Comparison of ENCODE assay signal across 7 mouse cellular contexts in the genomic region with DNA sequence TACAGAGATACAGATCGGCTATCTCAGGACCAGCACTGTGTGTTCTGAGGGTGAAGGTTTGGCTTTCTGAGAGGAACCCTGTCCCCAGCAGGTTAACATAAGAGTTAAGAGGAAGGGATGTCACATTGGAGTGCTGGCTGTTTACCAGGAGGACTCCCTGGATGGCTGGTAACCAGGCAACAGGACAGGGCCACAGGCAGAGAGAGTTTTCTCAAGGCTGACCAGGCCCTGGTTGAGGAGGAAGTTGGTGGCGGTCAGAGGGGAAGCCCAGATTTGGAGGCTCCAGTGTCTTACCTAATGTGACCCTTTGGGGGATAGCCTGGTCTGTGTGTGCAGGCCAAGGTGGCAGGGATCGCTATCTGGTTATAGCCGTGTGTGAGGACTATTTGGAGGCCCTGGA. TPM values are rescaled to one million over a fixed set of nuclear protein-coding genes. Genes with fewer than 3 reads are reported as not detected.
DNase-seq lines count a peak whose midpoint lies in the region; ATAC-seq and TF ChIP-seq lines count a peak whose summit lies in the region.

No protein-coding gene starts in this region.

- H3K9me3 ChIP-seq in forebrain, embryonic 10.5 days, result no peaks in the 10 kb centered on the region
- H3K9me3 ChIP-seq in hindbrain, embryonic 12.5 days (replicated peaks), result no peaks in the 10 kb centered on the region
- no peaks in the 10 kb centered on the region for H3K9me3 ChIP-seq in liver, embryonic 15.5 days (replicated peaks)

- no peak for TF ChIP-seq POLR2A in olfactory bulb, adult 2 months (IDR thresholded peaks at IDR 0.05; ENCODE audit: insufficient read depth, low read depth, low read length)

- peak overlapping the region; percentile 72 for H3K4me2 ChIP-seq in hindbrain, embryonic 12.5 days (replicated peaks)
- H3K4me2 ChIP-seq in liver, embryonic 15.5 days, result peak overlapping the region; percentile 88

- no peak for TF ChIP-seq CTCF in C2C12 (IDR thresholded peaks at IDR 0.05; ENCODE audit: control insufficient read depth, insufficient read depth, insufficient read length)
- TF ChIP-seq CTCF in olfactory bulb, adult 2 months (IDR thresholded peaks at IDR 0.05; ENCODE audit: insufficient read depth, low read depth, low read length), result no peak

- H3K36me3 ChIP-seq in C2C12 (ENCODE audit: control insufficient read depth, insufficient read depth), result peaks cover 26% of the 10 kb centered on the region
- H3K36me3 ChIP-seq in forebrain, embryonic 10.5 days (replicated peaks), result peaks cover 72% of the 10 kb centered on the region
- peaks cover 27% of the 10 kb centered on the region for H3K36me3 ChIP-seq in hindbrain, embryonic 12.5 days
- H3K36me3 ChIP-seq in liver, embryonic 15.5 days (replicated peaks), result peaks cover 24% of the 10 kb centered on the region

- no peak overlapping the region for H3K4me3 ChIP-seq in C2C12 (ENCODE audit: insufficient read depth, poor library complexity, severe bottlenecking)
- H3K4me3 ChIP-seq in forebrain, embryonic 10.5 days, result peak overlapping the region; percentile 65
- peak overlapping the region; percentile 10 for H3K4me3 ChIP-seq in hindbrain, embryonic 12.5 days
- H3K4me3 ChIP-seq in liver, embryonic 15.5 days (replicated peaks), result peak overlapping the region; percentile 81
- peak overlapping the region; percentile 70 for H3K4me3 ChIP-seq in olfactory bulb, adult 2 months (ENCODE audit: insufficient read depth, low read depth, low read length)

- H3K9ac ChIP-seq in hindbrain, embryonic 12.5 days, result peak overlapping the region; percentile 55; the same call in 1 of the 2 replicates
- no peak overlapping the region; the same call in 1 of the 2 replicates for H3K9ac ChIP-seq in liver, embryonic 15.5 days

- DNase-seq in 416B (ENCODE audit: low read depth), result peak; percentile 82
- DNase-seq in forebrain, embryonic 10.5 days (ENCODE audit: extremely low spot score, low spot score), result no peak
- DNase-seq in frontal cortex, postnatal 14 days (ENCODE audit: low spot score in 2 of 2), result no peak

- H3K79me2 ChIP-seq in C2C12 (ENCODE audit: control insufficient read depth, insufficient read depth), result peaks cover 34% of the 10 kb centered on the region

- ATAC-seq in hindbrain, embryonic 12.5 days (ENCODE audit: low FRiP score), result no peak
- ATAC-seq in liver, embryonic 15.5 days (ENCODE audit: insufficient read depth), result no peak

- peak overlapping the region; percentile 29 for H3ac ChIP-seq in C2C12 (ENCODE audit: control insufficient read depth, insufficient read length, low read depth)

- WGBS in forebrain, embryonic 10.5 days, result 94% methylated on average over 4 of the region's 4 CpGs
- 90% methylated on average over 4 of the region's 4 CpGs for WGBS in hindbrain, embryonic 12.5 days
- WGBS in liver, embryonic 15.5 days (ENCODE audit: insufficient replicate concordance), result 45% methylated on average over 4 of the region's 4 CpGs
- 41% methylated on average over 4 of the region's 4 CpGs for WGBS in olfactory bulb, adult 2 months

- H3K27ac ChIP-seq in forebrain, embryonic 10.5 days, result peak overlapping the region; percentile 40; the same call in 1 of the 2 replicates
- peak overlapping the region; percentile 48 for H3K27ac ChIP-seq in hindbrain, embryonic 12.5 days
- H3K27ac ChIP-seq in liver, embryonic 15.5 days (replicated peaks), result no peak overlapping the region
- H3K27ac ChIP-seq in olfactory bulb, adult 2 months (ENCODE audit: insufficient read depth, low read depth, low read length), result peak overlapping the region; percentile 84

- H3K27me3 ChIP-seq in C2C12 (ENCODE audit: control insufficient read depth, insufficient read depth, insufficient read length), result no peaks in the 10 kb centered on the region
- no peaks in the 10 kb centered on the region for H3K27me3 ChIP-seq in forebrain, embryonic 10.5 days (ENCODE audit: poor library complexity, severe bottlenecking)
- no peaks in the 10 kb centered on the region for H3K27me3 ChIP-seq in hindbrain, embryonic 12.5 days
- H3K27me3 ChIP-seq in liver, embryonic 15.5 days, result no peaks in the 10 kb centered on the region

- peaks cover 10% of the 10 kb centered on the region for H3K79me3 ChIP-seq in C2C12 (ENCODE audit: low read depth)

- peaks cover 58% of the 10 kb centered on the region for H3K4me1 ChIP-seq in forebrain, embryonic 10.5 days
- peaks cover 46% of the 10 kb centered on the region for H3K4me1 ChIP-seq in hindbrain, embryonic 12.5 days
- H3K4me1 ChIP-seq in liver, embryonic 15.5 days (replicated peaks), result peaks cover 65% of the 10 kb centered on the region
- peaks cover 40% of the 10 kb centered on the region for H3K4me1 ChIP-seq in olfactory bulb, adult 2 months (ENCODE audit: control insufficient read depth, insufficient read depth, low read length)

TF ChIP-seq in C2C12, 6 proteins besides CTCF, POLR2A, EP300 and RAD21:
- TF ChIP-seq CEBPB (IDR thresholded peaks at IDR 0.05; ENCODE audit: low read depth), result no peak
- no peak for TF ChIP-seq USF1 (IDR thresholded peaks at IDR 0.05; ENCODE audit: low read depth)
- no peak for TF ChIP-seq FOSL1 (IDR thresholded peaks at IDR 0.05; ENCODE audit: insufficient read depth, low read length, poor library complexity, severe bottlenecking)
- TF ChIP-seq MAX (IDR thresholded peaks at IDR 0.05), result no peak
- TF ChIP-seq MYOD1 (IDR thresholded peaks at IDR 0.05; ENCODE audit: control insufficient read depth, insufficient read length, low read depth), result no peak
- no peak for TF ChIP-seq MYOG (IDR thresholded peaks at IDR 0.05; ENCODE audit: control insufficient read depth, extremely low read depth, insufficient read length)

RNA-seq across cellular contexts. Expression of gene Iffo1, which starts 1.8 kb away (rescaled TPM):
- 18.4 TPM for polyA plus RNA-seq in C2C12 (2012; fragmentation: generic; extraction: Trizol)
- polyA plus RNA-seq in forebrain, embryonic 10.5 days (2016; fragmentation: Nextera tagmentation; extraction: Ambion mirVana), result 9.2 and 10.0 TPM in 2 replicates
- polyA plus RNA-seq in hindbrain, embryonic 12.5 days (2016; fragmentation: Nextera tagmentation; extraction: Ambion mirVana), result 19.2 and 21.3 TPM in 2 replicates
- 4.3 and 5.2 TPM in 2 replicates for polyA plus RNA-seq in liver, embryonic 15.5 days (2015; fragmentation: Nextera tagmentation; extraction: Ambion mirVana)
- polyA plus RNA-seq in olfactory bulb, adult 2 months (2012; ENCODE audit: insufficient read depth, insufficient read length, low replicate concordance, missing spikeins), result not detected in 2 replicates

RNA-seq across cellular contexts. Expression of gene Nop2, which starts 15.1 kb away (rescaled TPM):
- polyA plus RNA-seq in C2C12 (2012; fragmentation: generic; extraction: Trizol), result 132 TPM
- polyA plus RNA-seq in forebrain, embryonic 10.5 days (2016; fragmentation: Nextera tagmentation; extraction: Ambion mirVana), result 101 and 103 TPM in 2 replicates
- polyA plus RNA-seq in hindbrain, embryonic 12.5 days (2016; fragmentation: Nextera tagmentation; extraction: Ambion mirVana), result 48.1 and 54.2 TPM in 2 replicates
- polyA plus RNA-seq in liver, embryonic 15.5 days (2015; fragmentation: Nextera tagmentation; extraction: Ambion mirVana), result 32.1 and 33.5 TPM in 2 replicates
- polyA plus RNA-seq in olfactory bulb, adult 2 months (2012; ENCODE audit: insufficient read depth, insufficient read length, low replicate concordance, missing spikeins), result not detected in 2 replicates

RNA-seq across cellular contexts. Expression of gene Gapdh, which starts 19.5 kb away (rescaled TPM):
- polyA plus RNA-seq in C2C12 (2012; fragmentation: generic; extraction: Trizol), result 7,334 TPM
- 3,225 and 3,313 TPM in 2 replicates for polyA plus RNA-seq in forebrain, embryonic 10.5 days (2016; fragmentation: Nextera tagmentation; extraction: Ambion mirVana)
- 1,498 and 1,567 TPM in 2 replicates for polyA plus RNA-seq in hindbrain, embryonic 12.5 days (2016; fragmentation: Nextera tagmentation; extraction: Ambion mirVana)
- 1,016 and 1,025 TPM in 2 replicates for polyA plus RNA-seq in liver, embryonic 15.5 days (2015; fragmentation: Nextera tagmentation; extraction: Ambion mirVana)
- 844 TPM in 1 of 2 replicates, not detected in the other for polyA plus RNA-seq in olfactory bulb, adult 2 months (2012; ENCODE audit: insufficient read depth, insufficient read length, low replicate concordance, missing spikeins)

RNA-seq across cellular contexts. Expression of gene Ncapd2, which starts 44.7 kb away (rescaled TPM):
- polyA plus RNA-seq in C2C12 (2012; fragmentation: generic; extraction: Trizol), result 78.7 TPM
- 271 and 274 TPM in 2 replicates for polyA plus RNA-seq in forebrain, embryonic 10.5 days (2016; fragmentation: Nextera tagmentation; extraction: Ambion mirVana)
- 140 and 142 TPM in 2 replicates for polyA plus RNA-seq in hindbrain, embryonic 12.5 days (2016; fragmentation: Nextera tagmentation; extraction: Ambion mirVana)
- 93.2 and 109 TPM in 2 replicates for polyA plus RNA-seq in liver, embryonic 15.5 days (2015; fragmentation: Nextera tagmentation; extraction: Ambion mirVana)
- polyA plus RNA-seq in olfactory bulb, adult 2 months (2012; ENCODE audit: insufficient read depth, insufficient read length, low replicate concordance, missing spikeins), result not detected in 2 replicates

RNA-seq across cellular contexts. Expression of gene Mrpl51, which starts 44.8 kb away (rescaled TPM):
- polyA plus RNA-seq in C2C12 (2012; fragmentation: generic; extraction: Trizol), result 147 TPM
- 232 and 239 TPM in 2 replicates for polyA plus RNA-seq in forebrain, embryonic 10.5 days (2016; fragmentation: Nextera tagmentation; extraction: Ambion mirVana)
- polyA plus RNA-seq in hindbrain, embryonic 12.5 days (2016; fragmentation: Nextera tagmentation; extraction: Ambion mirVana), result 163 and 165 TPM in 2 replicates
- 145 and 160 TPM in 2 replicates for polyA plus RNA-seq in liver, embryonic 15.5 days (2015; fragmentation: Nextera tagmentation; extraction: Ambion mirVana)
- polyA plus RNA-seq in olfactory bulb, adult 2 months (2012; ENCODE audit: insufficient read depth, insufficient read length, low replicate concordance, missing spikeins), result not detected in 2 replicates

Comparison
In these comparisons a context has a peak if more than half of its experiments do, and no peak if none do; other contexts are left out.
1. RNA of gene Nop2, which starts 15.1 kb away (polyA plus RNA-seq): 132 TPM in C2C12 (single experiment), 101 to 103 TPM in forebrain, embryonic 10.5 days, 48.1 to 54.2 TPM in hindbrain, embryonic 12.5 days and 32.1 to 33.5 TPM in liver, embryonic 15.5 days; not detected in olfactory bulb, adult 2 months; every median in the first group is over 10 times any median in the second.